Mouse (Mus musculus) 3134 (cell line): ENCODE results near the gene Fscb.

ENCODE experiments used
- DNase-seq: peaks from one replicate; pipeline ENCODE4 v3.0.0-alpha.2; 2011; ENCODE audit warnings: low spot score; ENCODE audit not compliant: insufficient read length; ENCODE audit errors: extremely low read depth

The Fscb gene

DNA sequence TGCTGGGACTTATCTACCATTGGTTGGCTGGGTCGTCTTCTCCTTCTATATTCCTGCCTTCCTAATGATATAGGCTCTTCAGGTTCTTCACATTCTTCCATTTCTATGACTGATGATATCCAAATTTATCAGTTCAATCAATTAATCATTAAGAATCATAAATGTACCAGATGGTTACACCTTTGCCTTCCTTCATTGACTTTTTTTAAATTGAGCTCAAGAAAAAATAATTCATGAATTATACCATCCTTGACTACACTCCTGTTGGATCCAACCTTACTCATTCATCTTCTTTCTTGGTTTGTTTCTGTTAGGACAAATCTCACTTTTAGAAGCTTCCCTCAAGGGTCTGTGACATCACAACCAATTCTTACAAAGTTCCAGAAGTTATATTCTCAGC is at the start of gene Fscb:
TSS of gene Fscb (minus strand) at position 101 of the 400 bp plus-strand sequence.
- no peak for DNase-seq

- DNase-seq, result no peak
Observed at GRCm38 (mm10) chr12:64516775-64517174, 42.3 kb upstream of the Fscb start.

GRCm38 (mm10) chr12:64513439-64513838 is 38.9 kb upstream of the Fscb start:
- no peak for DNase-seq

DNA sequence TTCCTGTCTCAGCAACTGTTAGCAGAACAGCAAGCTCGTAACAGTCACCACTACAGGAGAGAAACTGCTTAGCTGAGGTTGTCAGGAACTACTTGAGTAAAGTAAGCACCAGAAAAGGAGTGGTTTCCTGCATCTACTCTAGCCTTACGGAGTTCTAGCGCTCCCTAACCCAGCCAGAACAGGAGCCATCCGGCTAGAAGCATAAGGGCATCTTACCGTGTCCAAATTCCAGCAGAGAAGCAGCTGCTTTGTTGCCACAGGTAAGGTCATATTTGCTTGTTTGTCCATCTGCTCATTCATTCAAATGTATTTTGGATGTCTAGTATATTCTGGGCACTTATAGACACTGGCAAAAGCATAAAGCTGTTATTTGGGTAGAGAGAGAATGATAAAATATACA is 23.2 kb upstream of the Fscb start:
- no peak for DNase-seq

DNA sequence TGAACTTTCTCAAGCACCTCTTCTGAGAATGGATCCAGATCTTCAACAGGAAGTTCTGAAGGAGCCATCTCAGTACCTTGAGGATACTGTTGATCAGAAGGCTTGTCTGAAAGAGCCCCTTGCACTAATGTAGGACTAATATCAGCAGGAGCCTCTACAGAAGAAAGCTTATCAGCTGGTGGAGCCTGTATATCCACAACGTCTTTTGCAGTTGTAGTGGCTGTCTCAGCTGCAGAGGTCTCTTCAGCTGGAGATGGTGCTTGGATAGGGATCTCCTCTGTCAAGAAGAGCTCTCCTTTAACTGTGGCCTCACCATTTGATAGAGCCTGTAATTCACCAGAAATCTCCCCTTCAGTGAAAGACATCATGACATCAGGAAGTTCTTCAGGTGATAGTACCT is 875 bp downstream of the Fscb start:
- DNase-seq, result no peak

DNA sequence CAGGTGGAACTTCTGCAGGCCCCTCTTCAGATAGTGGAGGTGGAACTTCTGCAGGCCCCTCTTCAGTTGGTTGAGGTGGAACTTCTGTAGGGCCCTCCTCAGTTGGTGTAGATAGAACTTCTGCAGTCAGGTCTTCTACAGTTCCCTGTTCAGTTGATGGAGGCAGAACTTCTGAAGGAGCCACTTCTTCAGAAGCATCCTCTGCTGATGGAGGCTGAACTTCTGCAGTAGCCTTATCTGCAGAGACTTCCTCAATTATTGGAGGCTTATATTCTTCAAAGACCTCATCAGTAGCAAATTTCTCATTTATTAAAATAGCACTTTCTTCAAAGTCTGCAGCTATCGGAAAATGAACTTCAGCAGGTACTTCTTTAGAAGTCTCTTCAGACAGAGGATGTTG is 1.4 kb downstream of the Fscb start:
- no peak for DNase-seq

DNA sequence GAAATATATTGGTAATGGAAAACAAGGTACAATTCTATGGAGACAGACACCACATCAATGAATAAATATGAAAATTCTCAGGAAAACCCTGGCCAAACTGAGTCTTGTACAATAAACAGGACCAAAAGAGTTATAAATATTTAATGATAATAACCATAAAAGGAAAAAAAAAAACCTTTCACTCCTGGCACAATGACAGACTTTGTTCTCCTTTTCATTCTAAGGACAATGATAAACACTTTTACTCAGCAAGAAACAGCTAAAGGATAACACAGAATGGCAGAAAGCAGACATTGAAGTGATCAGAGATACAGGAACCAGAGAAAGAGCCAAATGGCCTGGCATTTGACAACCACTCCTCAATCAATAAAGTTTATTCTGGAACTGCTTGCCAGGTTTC is 19.3 kb downstream of the Fscb start:
- no peak for DNase-seq

GRCm38 (mm10) chr12:64449911-64450310 is 24.6 kb downstream of the Fscb start:
- no peak for DNase-seq

DNA sequence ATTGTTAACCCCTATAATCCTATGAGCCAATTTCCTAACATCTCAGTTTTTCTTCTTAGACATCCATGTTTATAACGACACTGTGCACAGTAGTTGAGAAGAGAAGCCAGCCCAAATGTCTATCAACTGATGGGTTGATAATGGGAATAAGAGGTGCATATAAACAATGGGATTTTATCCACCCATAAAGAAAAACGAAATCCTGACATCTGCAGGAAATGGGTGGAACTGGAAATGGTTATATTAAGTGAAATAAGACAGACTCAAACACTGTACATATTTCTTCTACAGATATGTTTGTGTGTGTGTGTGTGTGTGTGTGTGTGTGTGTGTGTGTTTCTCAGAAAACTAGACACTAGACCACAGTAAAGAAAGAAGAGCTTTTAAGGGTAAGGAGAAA is 37.8 kb downstream of the Fscb start:
- DNase-seq, result no peak
